Mouse (Mus musculus) v-Abl transformed pro-B cells (cell line): Measurements from ENCODE around the gene Skil.

Source experiments
- in situ Hi-C, 2 experiments: fragments of 400-800 bp; cut with MboI; formaldehyde crosslinking; loops; one replicate each; pipeline ENCODE4 v1.15.1; 2025; ENCODE audit not compliant: unreplicated experiment in 2 of 2

Skil gene

DNA sequence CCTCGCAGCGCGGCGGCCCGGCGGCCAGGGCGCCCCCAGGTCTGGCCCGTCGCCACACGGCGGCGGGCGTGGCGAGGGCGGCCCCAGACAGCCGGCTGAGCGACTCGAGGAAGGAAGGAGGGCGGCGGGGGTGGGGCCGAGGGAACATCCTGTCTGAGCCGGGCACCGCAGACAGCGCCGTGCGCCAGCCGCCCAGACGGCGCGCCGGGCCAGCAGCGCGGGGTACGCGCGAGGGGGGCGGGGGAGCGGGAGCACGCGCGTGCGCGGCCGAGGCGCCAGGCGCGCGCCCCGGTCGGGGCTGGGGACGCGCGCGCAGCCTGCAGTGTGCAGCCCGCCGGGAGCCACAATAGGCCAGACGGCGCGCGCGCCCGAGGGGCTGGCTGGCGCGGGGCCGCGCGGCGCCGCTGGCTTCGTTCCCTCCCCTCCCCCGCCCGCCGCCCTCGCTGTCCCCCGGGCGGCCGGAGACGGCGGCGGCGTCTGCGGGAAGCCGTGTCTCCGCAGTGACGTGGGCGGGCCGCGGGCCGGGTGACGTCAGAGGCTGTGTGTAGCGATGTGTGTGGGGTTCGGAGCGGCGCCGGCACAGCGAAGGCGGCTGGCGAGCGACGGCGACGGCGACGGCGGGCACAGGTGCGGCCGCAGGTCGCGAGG lies at the start of gene Skil:
Gene Skil (plus strand): TSS at position 528 of the 648 bp plus-strand sequence.
- in situ Hi-C loops = loop anchor here (5.0 to 25.0 kb wide), 2 partner anchors 38 to 1618 kb away; partner anchors contain the start of gene Actl6a (in 1 of the 2)

DNA sequence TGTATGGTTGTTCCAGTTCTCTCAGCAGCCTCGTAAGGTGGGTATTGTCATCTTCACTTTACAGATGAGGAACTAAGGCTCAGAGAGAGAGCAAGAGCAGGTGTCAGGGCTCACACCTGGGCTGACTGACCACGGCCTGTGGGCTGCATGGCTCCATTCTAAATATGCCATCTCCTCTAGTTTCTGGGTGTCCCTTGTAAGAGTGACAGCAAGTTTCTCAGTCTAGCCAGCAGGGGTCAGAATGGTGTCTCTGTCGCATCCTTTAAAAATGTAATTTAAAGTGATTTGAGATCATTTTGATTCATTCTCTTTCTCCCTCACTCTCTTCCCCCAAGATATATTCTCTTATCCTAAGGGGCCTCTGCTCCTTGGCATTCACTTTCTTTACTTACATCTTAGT lies 47.6 kb upstream of the Skil start:
- in situ Hi-C loops = loop anchor here (5.0 to 10.0 kb wide), 3 partner anchors 388 to 555 kb away; no protein-coding TSS in a partner anchor

GRCm38 (mm10) chr3:31049087-31049486 lies 45.8 kb upstream of the Skil start:
- in situ Hi-C loops = loop anchor here (5.0 to 10.0 kb wide), 3 partner anchors 386 to 553 kb away; no protein-coding TSS in a partner anchor

DNA sequence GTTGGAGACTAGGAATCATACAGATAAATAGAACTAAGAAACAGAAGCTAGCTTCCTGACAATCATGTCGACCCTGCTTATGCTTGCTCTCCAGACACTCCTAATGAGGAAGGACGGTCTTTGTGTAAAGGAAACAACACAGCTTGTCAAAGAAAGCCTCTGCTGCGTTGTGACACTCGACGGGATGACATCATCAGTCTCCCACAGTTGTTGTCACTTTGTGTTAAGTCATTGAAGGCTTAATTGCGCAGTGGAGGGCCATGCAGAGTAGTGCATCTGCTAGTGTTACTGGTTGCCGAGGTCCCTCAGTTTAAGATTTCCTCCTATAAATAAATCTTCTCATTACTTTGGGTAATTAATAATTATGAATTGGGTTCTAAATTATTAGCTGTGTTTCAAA lies 44.5 kb upstream of the Skil start:
- in situ Hi-C loops = loop anchor here in 1 of 2 experiments (10.0 kb wide), 1 partner anchor 356 kb away; the partner anchor contains the start of gene Lrrc31

DNA sequence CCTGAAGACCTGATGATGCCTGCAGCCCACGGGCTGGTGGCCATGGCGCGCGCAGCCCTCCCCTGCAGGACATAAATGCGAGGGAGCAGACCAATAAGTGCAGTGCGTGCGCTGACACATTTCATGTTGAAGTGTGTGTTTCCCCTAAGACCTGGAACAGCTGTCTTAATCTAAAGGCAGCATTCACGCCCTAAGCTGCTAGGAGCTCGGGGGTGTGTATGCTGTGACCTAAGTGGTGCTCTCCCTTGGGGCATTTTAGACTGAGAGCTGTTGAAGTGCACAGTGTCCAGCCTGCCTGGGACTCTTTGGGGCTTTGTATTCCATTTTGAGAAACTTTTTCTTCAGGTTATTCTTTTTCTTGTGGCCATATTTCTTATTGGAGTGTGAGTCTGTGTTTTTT lies 43.1 kb upstream of the Skil start:
- in situ Hi-C loops = loop anchor here in 1 of 2 experiments (10.0 kb wide), 1 partner anchor 357 kb away; the partner anchor contains the start of gene Lrrc31

- in situ Hi-C loops = loop anchor here in 1 of 2 experiments (10.0 kb wide), 1 partner anchor 358 kb away; the partner anchor contains the start of gene Lrrc31
Observed at GRCm38 (mm10) chr3:31053191-31053590, 41.7 kb upstream of the Skil start.

DNA sequence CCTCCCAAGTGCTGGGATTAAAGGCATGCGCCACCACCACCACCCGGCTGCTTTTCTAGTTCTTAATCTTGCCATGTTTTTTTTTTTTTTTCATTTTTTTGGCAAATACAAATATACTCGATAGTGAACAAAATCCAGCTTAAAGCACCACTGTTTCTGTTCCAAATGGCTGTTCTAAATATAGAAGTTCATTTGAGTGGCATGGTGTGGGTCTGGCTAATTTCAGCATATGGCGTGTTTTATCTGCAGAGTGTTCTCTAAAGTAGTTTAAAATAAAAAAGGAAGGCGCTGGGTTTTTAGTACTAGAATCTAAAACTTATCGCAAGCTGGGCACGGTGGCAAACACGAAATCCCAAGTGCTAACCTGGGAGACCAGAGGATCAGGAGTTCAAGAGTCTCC lies 40.0 kb upstream of the Skil start:
- in situ Hi-C loops = loop anchor here (5.0 to 10.0 kb wide), 4 partner anchors 63 to 463 kb away; partner anchors contain the start of gene Lrrc31 (in 1 of the 2)

DNA sequence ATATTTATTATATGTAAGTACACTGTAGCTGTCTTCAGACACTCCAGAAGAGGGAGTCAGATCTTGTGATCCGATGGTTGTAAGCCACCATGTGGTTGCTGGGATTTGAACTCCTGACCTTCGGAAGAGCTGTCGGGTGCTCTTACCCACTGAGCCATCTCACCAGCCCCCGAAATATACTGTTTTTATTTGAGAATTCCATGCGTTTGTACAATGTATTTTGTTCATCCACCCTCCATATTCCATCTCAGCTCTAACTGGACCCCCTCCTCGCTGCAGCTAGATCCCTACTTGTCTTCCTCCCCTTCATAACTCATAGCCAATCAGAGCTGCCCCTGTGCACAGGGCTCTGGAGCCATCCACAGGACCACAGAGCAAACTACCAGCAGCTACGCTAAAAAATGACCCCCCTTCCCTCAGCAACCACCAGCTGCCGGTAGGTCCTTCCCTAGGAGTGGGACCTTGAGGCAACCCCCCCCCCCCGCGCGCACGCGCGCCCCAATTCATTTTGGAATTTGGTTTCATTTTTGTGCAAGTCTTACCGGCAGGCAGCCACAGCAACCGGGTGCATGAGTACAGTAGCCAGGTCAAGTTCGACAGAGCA lies 38.7 kb upstream of the Skil start:
- in situ Hi-C loops = loop anchor here (5.0 to 10.0 kb wide), 4 partner anchors 64 to 464 kb away; partner anchors contain the start of gene Lrrc31 (in 1 of the 2)

- in situ Hi-C loops = loop anchor here (5.0 to 10.0 kb wide), 4 partner anchors 65 to 465 kb away; partner anchors contain the start of gene Lrrc31 (in 1 of the 2)
Observed at GRCm38 (mm10) chr3:31056651-31057627, 37.9 kb upstream of the Skil start.

DNA sequence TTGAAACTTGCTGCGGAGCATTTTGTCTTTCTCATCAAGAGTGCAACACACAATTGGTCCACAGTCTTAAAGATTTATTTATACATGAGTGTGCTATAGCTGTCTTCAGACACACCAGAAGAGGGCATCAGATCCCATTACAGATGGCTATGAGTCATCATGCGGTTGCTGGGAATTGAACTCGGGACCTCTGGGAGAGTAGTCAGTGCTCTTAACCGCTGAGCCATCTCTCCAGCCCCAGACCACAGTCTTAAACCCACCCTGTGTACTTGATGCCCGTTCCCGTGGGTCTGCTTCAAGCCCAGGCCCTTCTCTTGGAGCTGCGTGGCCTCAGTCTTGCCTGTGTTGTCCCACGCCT lies 34.1 kb upstream of the Skil start:
- in situ Hi-C loops = loop anchor here (5.0 kb wide), 2 partner anchors 42 to 47 kb away; no protein-coding TSS in a partner anchor

GRCm38 (mm10) chr3:31061103-31061785 lies 33.6 kb upstream of the Skil start:
- in situ Hi-C loops = loop anchor here (5.0 kb wide), 2 partner anchors 41 to 46 kb away; no protein-coding TSS in a partner anchor

GRCm38 (mm10) chr3:31061786-31062120 lies 33.1 kb upstream of the Skil start:
- in situ Hi-C loops = loop anchor here (5.0 kb wide), 2 partner anchors 41 to 46 kb away; no protein-coding TSS in a partner anchor

GRCm38 (mm10) chr3:31062325-31062724 lies 32.5 kb upstream of the Skil start:
- in situ Hi-C loops = loop anchor here (5.0 kb wide), 2 partner anchors 40 to 45 kb away; no protein-coding TSS in a partner anchor

DNA sequence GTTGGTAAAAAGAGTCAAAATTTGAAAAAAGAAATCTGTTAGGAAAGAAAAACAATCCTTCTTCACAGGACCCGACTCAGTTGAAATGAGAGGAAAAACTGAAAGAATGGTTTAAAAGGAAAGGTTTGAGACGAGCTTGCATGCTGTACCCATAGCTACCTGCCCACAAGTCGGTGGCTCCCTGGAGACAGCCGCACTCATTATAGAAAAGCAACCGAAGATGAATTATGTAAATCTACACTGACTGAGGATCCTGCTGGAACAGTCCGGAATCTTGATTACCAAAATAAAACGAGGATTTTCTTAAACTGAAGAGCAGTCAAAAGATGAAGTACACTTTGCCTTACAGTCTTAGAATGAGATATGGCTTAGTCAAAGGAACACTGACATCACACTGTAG lies 26.4 kb upstream of the Skil start:
- in situ Hi-C loops = no loop called here

GRCm38 (mm10) chr3:31071804-31072203 lies 23.1 kb upstream of the Skil start:
- in situ Hi-C loops = no loop called here

- in situ Hi-C loops = loop anchor here in 1 of 2 experiments (25.0 kb wide), 1 partner anchor 1636 kb away; the partner anchor contains the start of gene Actl6a
Observed at GRCm38 (mm10) chr3:31075808-31076207, 19.1 kb upstream of the Skil start.

DNA sequence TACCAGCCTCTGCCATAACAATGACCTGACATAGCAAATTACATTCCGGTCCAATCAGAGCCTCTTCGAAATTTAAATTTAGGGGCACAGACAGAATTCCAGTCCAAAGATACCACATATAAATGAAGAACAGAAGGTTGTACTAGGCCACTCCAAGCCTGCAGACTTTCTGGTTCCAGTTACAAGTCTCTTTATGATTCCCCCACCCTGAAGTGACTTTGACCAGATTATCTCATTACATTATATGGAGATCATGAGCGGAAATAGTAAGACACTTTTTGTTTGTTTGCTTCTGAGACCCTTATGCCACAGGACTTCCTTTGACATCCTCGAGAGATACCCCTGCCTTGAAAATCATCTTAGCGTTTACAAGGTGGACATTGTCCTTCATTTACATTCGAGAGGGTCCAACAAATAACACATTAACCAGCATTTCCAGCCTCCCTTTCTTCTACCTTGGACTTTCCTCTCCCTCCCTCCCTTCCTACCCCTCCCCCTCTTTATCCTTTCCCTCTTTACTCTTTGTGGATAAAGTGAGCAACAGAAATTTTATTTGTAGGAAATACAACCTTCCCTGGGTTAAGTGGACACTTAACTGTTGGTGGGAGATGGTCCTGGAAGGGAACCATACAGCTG lies 17.7 kb upstream of the Skil start:
- in situ Hi-C loops = loop anchor here in 1 of 2 experiments (25.0 kb wide), 1 partner anchor 1635 kb away; the partner anchor contains the start of gene Actl6a

GRCm38 (mm10) chr3:31079450-31079849 lies 15.4 kb upstream of the Skil start:
- in situ Hi-C loops = loop anchor here in 1 of 2 experiments (25.0 kb wide), 1 partner anchor 1633 kb away; the partner anchor contains the start of gene Actl6a
